Mouse (Mus musculus): Measurements from ENCODE around the gene Cd248. TPM values are rescaled to one million over a fixed set of nuclear protein-coding genes. Genes with fewer than 3 reads are reported as not detected.

Gene Cd248
- polyA plus RNA-seq, 1 experiment from 2014 or later, result 24.2 TPM

- peak; percentile 51 for ATAC-seq (replicated peaks; ENCODE audit: insufficient number of reproducible peaks, low FRiP score, low TSS enrichment)
- Histone ChIP-seq H3K27me3 (ENCODE audit: control insufficient read depth, insufficient read depth, low read length) (peaks cover 26% of the 10 kb centered on the region), H3K4me3 (ENCODE audit: low read depth, low read length) (peak within 1 kb of the TSS; percentile 24), H3K4me2 (peak within 1 kb of the TSS; percentile 57), H3K9ac (ENCODE audit: low read depth, low read length) (peak within 1 kb of the TSS; percentile 23; the same call in 1 of the 2 replicates), H3K36me3 (ENCODE audit: control insufficient read depth, insufficient read depth, low read length) (no peaks in the 10 kb centered on the region; the same call in 1 of the 2 replicates), H3K4me1 (ENCODE audit: control insufficient read depth, insufficient read depth, low read length) (peaks cover 21% of the 10 kb centered on the region), H3K27ac (ENCODE audit: low read depth, low read length) (peak within 1 kb of the TSS; percentile 1; the same call in 1 of the 2 replicates), H3K9me3 (replicated peaks; ENCODE audit: control insufficient read depth, low read length) (no peaks in the 10 kb centered on the region)
- 16% methylated on average over 14 of the region's 14 CpGs for WGBS (ENCODE audit: insufficient replicate concordance)
These were observed 17.6 kb upstream of the Cd248 start, which contains the start of gene Rin1 for GRCm38 (mm10) chr19:5050047-5050905. TSS of gene Rin1 (plus strand) at chr19:5050481.

DNA sequence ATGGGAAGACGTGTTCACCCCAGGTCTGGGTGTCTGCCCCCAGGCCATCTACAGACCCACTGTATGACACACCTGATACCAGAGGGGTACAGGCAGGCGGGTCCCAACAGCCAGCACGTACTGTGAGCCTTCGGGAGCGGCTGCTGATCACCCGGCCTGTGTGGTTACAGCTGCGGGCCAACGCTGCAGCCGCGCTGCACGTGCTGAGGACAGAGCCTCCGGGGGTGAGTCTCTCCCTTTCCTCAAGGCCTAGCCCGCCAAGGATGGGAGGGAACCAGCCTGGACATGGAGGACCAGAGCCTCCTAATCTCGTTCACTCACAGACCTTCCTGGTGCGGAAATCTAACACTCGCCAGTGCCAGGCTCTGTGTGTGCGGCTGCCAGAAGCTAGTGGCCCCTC lies 16.8 kb upstream of the Cd248 start:
- peak overlapping the region; percentile 23; the same call in 1 of the 2 replicates for H3K9ac ChIP-seq (ENCODE audit: low read depth, low read length)
- H3K4me1 ChIP-seq (ENCODE audit: control insufficient read depth, insufficient read depth, low read length), result peaks cover 21% of the 10 kb centered on the region
- H3K27me3 ChIP-seq (ENCODE audit: control insufficient read depth, insufficient read depth, low read length), result peaks cover 26% of the 10 kb centered on the region
- no peaks in the 10 kb centered on the region for H3K9me3 ChIP-seq (replicated peaks; ENCODE audit: control insufficient read depth, low read length)
- H3K27ac ChIP-seq (ENCODE audit: low read depth, low read length), result peak overlapping the region; percentile 1; the same call in 1 of the 2 replicates
- H3K36me3 ChIP-seq (ENCODE audit: control insufficient read depth, insufficient read depth, low read length), result no peaks in the 10 kb centered on the region; the same call in 1 of the 2 replicates
- H3K4me3 ChIP-seq (ENCODE audit: low read depth, low read length), result peak overlapping the region; percentile 24
- 2% methylated on average over 17 of the region's 17 CpGs for WGBS (ENCODE audit: insufficient replicate concordance)
- peak overlapping the region; percentile 57 for H3K4me2 ChIP-seq
- 0 out of 2 replicates have a peak, but pooled peaks have one; percentile 23 for ATAC-seq (replicated peaks; ENCODE audit: insufficient number of reproducible peaks, low FRiP score, low TSS enrichment)

- peak overlapping the region; percentile 18; the same call in 1 of the 2 replicates for H3K9ac ChIP-seq (ENCODE audit: low read depth, low read length)
- H3K9me3 ChIP-seq (replicated peaks; ENCODE audit: control insufficient read depth, low read length), result no peaks in the 10 kb centered on the region
- H3K27me3 ChIP-seq (ENCODE audit: control insufficient read depth, insufficient read depth, low read length), result peaks cover 26% of the 10 kb centered on the region
- no peak for ATAC-seq (replicated peaks; ENCODE audit: insufficient number of reproducible peaks, low FRiP score, low TSS enrichment)
- peaks cover 24% of the 10 kb centered on the region for H3K4me1 ChIP-seq (ENCODE audit: control insufficient read depth, insufficient read depth, low read length)
- peak overlapping the region; percentile 57 for H3K4me2 ChIP-seq
- WGBS (ENCODE audit: insufficient replicate concordance), result 33% methylated on average over 3 of the region's 3 CpGs
- peak overlapping the region; percentile 24 for H3K4me3 ChIP-seq (ENCODE audit: low read depth, low read length)
- H3K27ac ChIP-seq (ENCODE audit: low read depth, low read length), result no peak overlapping the region
- H3K36me3 ChIP-seq (ENCODE audit: control insufficient read depth, insufficient read depth, low read length), result no peaks in the 10 kb centered on the region; the same call in 1 of the 2 replicates
These were observed 16.4 kb upstream of the Cd248 start for GRCm38 (mm10) chr19:5051515-5051914.

- 0 out of 2 replicates have a peak overlapping the region, but pooled peaks have one; percentile 34 for H3K9ac ChIP-seq (ENCODE audit: low read depth, low read length)
- peak overlapping the region; percentile 24 for H3K4me3 ChIP-seq (ENCODE audit: low read depth, low read length)
- 24% methylated on average over 25 of the region's 25 CpGs for WGBS (ENCODE audit: insufficient replicate concordance)
- no peak overlapping the region for H3K27ac ChIP-seq (ENCODE audit: low read depth, low read length)
- H3K9me3 ChIP-seq (replicated peaks; ENCODE audit: control insufficient read depth, low read length), result no peaks in the 10 kb centered on the region
- peaks cover 26% of the 10 kb centered on the region for H3K4me1 ChIP-seq (ENCODE audit: control insufficient read depth, insufficient read depth, low read length)
- peak overlapping the region; percentile 57 for H3K4me2 ChIP-seq
- H3K27me3 ChIP-seq (ENCODE audit: control insufficient read depth, insufficient read depth, low read length), result peaks cover 26% of the 10 kb centered on the region
- no peaks in the 10 kb centered on the region for H3K36me3 ChIP-seq (ENCODE audit: control insufficient read depth, insufficient read depth, low read length)
- ATAC-seq (replicated peaks; ENCODE audit: insufficient number of reproducible peaks, low FRiP score, low TSS enrichment), result no peak
These were observed 15.6 kb upstream of the Cd248 start for GRCm38 (mm10) chr19:5052166-5052822.

- Histone ChIP-seq H3K27me3 (ENCODE audit: control insufficient read depth, insufficient read depth, low read length) (peaks cover 26% of the 10 kb centered on the region), H3K4me3 (ENCODE audit: low read depth, low read length) (no peak overlapping the region), H3K4me1 (ENCODE audit: control insufficient read depth, insufficient read depth, low read length) (peaks cover 26% of the 10 kb centered on the region), H3K9me3 (replicated peaks; ENCODE audit: control insufficient read depth, low read length) (no peaks in the 10 kb centered on the region), H3K4me2 (no peak overlapping the region), H3K9ac (ENCODE audit: low read depth, low read length) (no peak overlapping the region), H3K36me3 (ENCODE audit: control insufficient read depth, insufficient read depth, low read length) (no peaks in the 10 kb centered on the region), H3K27ac (ENCODE audit: low read depth, low read length) (no peak overlapping the region)
- WGBS (ENCODE audit: insufficient replicate concordance), result 49% methylated on average over 17 of the region's 17 CpGs
- no peak for ATAC-seq (replicated peaks; ENCODE audit: insufficient number of reproducible peaks, low FRiP score, low TSS enrichment)
These were observed 15.0 kb upstream of the Cd248 start for GRCm38 (mm10) chr19:5052853-5053252.

GRCm38 (mm10) chr19:5053909-5054308 lies 14.0 kb upstream of the Cd248 start:
- Histone ChIP-seq H3K27me3 (ENCODE audit: control insufficient read depth, insufficient read depth, low read length) (peaks cover 26% of the 10 kb centered on the region), H3K4me1 (ENCODE audit: control insufficient read depth, insufficient read depth, low read length) (peaks cover 35% of the 10 kb centered on the region), H3K9ac (ENCODE audit: low read depth, low read length) (no peak overlapping the region), H3K4me2 (no peak overlapping the region), H3K36me3 (ENCODE audit: control insufficient read depth, insufficient read depth, low read length) (no peaks in the 10 kb centered on the region), H3K4me3 (ENCODE audit: low read depth, low read length) (no peak overlapping the region), H3K9me3 (replicated peaks; ENCODE audit: control insufficient read depth, low read length) (no peaks in the 10 kb centered on the region), H3K27ac (ENCODE audit: low read depth, low read length) (no peak overlapping the region)
- no peak for ATAC-seq (replicated peaks; ENCODE audit: insufficient number of reproducible peaks, low FRiP score, low TSS enrichment)
- WGBS (ENCODE audit: insufficient replicate concordance), result 22% methylated on average over 9 of the region's 9 CpGs

GRCm38 (mm10) chr19:5056251-5056650 lies 11.6 kb upstream of the Cd248 start:
- ATAC-seq (replicated peaks; ENCODE audit: insufficient number of reproducible peaks, low FRiP score, low TSS enrichment), result 0 out of 2 replicates have a peak, but pooled peaks have one; percentile 8
- no peak overlapping the region for H3K4me3 ChIP-seq (ENCODE audit: low read depth, low read length)
- H3K27me3 ChIP-seq (ENCODE audit: control insufficient read depth, insufficient read depth, low read length), result peaks cover 26% of the 10 kb centered on the region
- no peak overlapping the region for H3K9ac ChIP-seq (ENCODE audit: low read depth, low read length)
- no peak overlapping the region; the same call in 1 of the 2 replicates for H3K4me2 ChIP-seq
- WGBS (ENCODE audit: insufficient replicate concordance), result 20% methylated on average over 6 of the region's 6 CpGs
- no peak overlapping the region for H3K27ac ChIP-seq (ENCODE audit: low read depth, low read length)
- no peaks in the 10 kb centered on the region for H3K9me3 ChIP-seq (replicated peaks; ENCODE audit: control insufficient read depth, low read length)
- no peaks in the 10 kb centered on the region for H3K36me3 ChIP-seq (ENCODE audit: control insufficient read depth, insufficient read depth, low read length)
- H3K4me1 ChIP-seq (ENCODE audit: control insufficient read depth, insufficient read depth, low read length), result peaks cover 47% of the 10 kb centered on the region

- peak overlapping the region; percentile 6; the same call in 1 of the 2 replicates for H3K9ac ChIP-seq (ENCODE audit: low read depth, low read length)
- H3K36me3 ChIP-seq (ENCODE audit: control insufficient read depth, insufficient read depth, low read length), result no peaks in the 10 kb centered on the region
- H3K4me1 ChIP-seq (ENCODE audit: control insufficient read depth, insufficient read depth, low read length), result peaks cover 35% of the 10 kb centered on the region
- no peak for ATAC-seq (replicated peaks; ENCODE audit: insufficient number of reproducible peaks, low FRiP score, low TSS enrichment)
- H3K27me3 ChIP-seq (ENCODE audit: control insufficient read depth, insufficient read depth, low read length), result peaks cover 13% of the 10 kb centered on the region
- H3K4me2 ChIP-seq, result no peak overlapping the region
- peak overlapping the region; percentile 7 for H3K27ac ChIP-seq (ENCODE audit: low read depth, low read length)
- H3K9me3 ChIP-seq (replicated peaks; ENCODE audit: control insufficient read depth, low read length), result no peaks in the 10 kb centered on the region
- WGBS (ENCODE audit: insufficient replicate concordance), result 17% methylated on average over 16 of the region's 16 CpGs
- no peak overlapping the region for H3K4me3 ChIP-seq (ENCODE audit: low read depth, low read length)
These were observed 9.8 kb upstream of the Cd248 start for GRCm38 (mm10) chr19:5057876-5058775.
